Mouse (Mus musculus) erythroblast, embryonic 14.5 days (primary cell): Measurements from ENCODE around the gene Ebpl. TPM values are rescaled to one million over a fixed set of nuclear protein-coding genes. Genes with fewer than 3 reads are reported as not detected.
A peak's percentile ranks its signal among the peaks of the same experiment; 100 is the strongest.

ENCODE experiments used
- H3K27me3 ChIP-seq: 2 replicates; pipeline ENCODE4 v1.6.1; 2012; ENCODE audit warnings: inconsistent platforms; ENCODE audit not compliant: control insufficient read depth
- H3K36me3 ChIP-seq: 2 replicates; pipeline ENCODE4 v1.6.1; 2012; ENCODE audit warnings: mild to moderate bottlenecking, inconsistent platforms; ENCODE audit not compliant: control insufficient read depth
- H3K4me1 ChIP-seq: 2 replicates; pipeline ENCODE4 v1.6.1; 2012; ENCODE audit warnings: inconsistent platforms; ENCODE audit not compliant: control insufficient read depth
- H3K4me3 ChIP-seq: replicated peaks from 2 replicates; pipeline ENCODE3; 2012; ENCODE audit warnings: moderate library complexity, mild to moderate bottlenecking, inconsistent platforms
- H3K9me3 ChIP-seq: 2 replicates; pipeline ENCODE4 v1.6.1; 2012; ENCODE audit warnings: low read length, inconsistent platforms, mixed read lengths; ENCODE audit not compliant: control insufficient read depth
- GATA1 ChIP-seq: IDR thresholded peaks from 2 replicates; pipeline ENCODE4 v1.6.1; 2012; ENCODE audit warnings: low read length, inconsistent platforms, mixed read lengths
- TAL1 ChIP-seq: IDR thresholded peaks from 3 replicates; pipeline ENCODE4 v1.6.1; 2012; ENCODE audit warnings: low read length, inconsistent platforms, mixed read lengths
- polyA plus RNA-seq: library from polyadenylated mRNA; stranded (reverse); fragments of >175 nt; gene quantifications from 2 replicates; pipeline ENCODE4 v1.2.3, GENCODE M21; 2012

The Ebpl gene
- polyA plus RNA-seq, 1 experiment = 0.01 TPM

GRCm38 (mm10) chr14:61288606-61289286 is 71.5 kb downstream of the Ebpl start:
- Histone ChIP-seq H3K4me1 (peaks cover 4% of the 10 kb centered on the region), H3K27me3 (no peaks in the 10 kb centered on the region), H3K4me3 (peak overlapping the region; percentile 7), H3K36me3 (no peaks in the 10 kb centered on the region), H3K9me3 (no peaks in the 10 kb centered on the region)
- TF ChIP-seq TAL1 (no peak), GATA1 (no peak)

Other genes with a start within 250 kb of the Ebpl start
- gene Sacs, start 222.0 kb downstream of the Ebpl start, polyA plus RNA-seq = 0.02 TPM in 2 replicates
- not detected in 2 replicates for gene Sgcg, start 101.9 kb downstream of the Ebpl start, polyA plus RNA-seq
- 0.07 TPM in 1 of 2 replicates, not detected in the other for gene Arl11, start 50.7 kb downstream of the Ebpl start, polyA plus RNA-seq
- 0.23 and 0.49 TPM in 2 replicates for gene Kpna3, start 79.4 kb upstream of the Ebpl start, polyA plus RNA-seq
- gene Spryd7, start 196.4 kb upstream of the Ebpl start, polyA plus RNA-seq = 0.11 and 0.37 TPM in 2 replicates
- not detected in 2 replicates for gene Trim13, start 237.8 kb upstream of the Ebpl start, polyA plus RNA-seq
- not detected in 2 replicates for gene Kcnrg, start 247.0 kb upstream of the Ebpl start, polyA plus RNA-seq